Mouse (Mus musculus) limb, embryonic 10.5 days (tissue): ENCODE results near the gene Alg14. TPM values are rescaled to one million over a fixed set of nuclear protein-coding genes. Genes with fewer than 3 reads are reported as not detected.

ENCODE experiments used
- DNase-seq: peaks from one replicate; pipeline ENCODE4 v3.0.0-alpha.2; 2017; ENCODE audit warnings: low spot score
- H3K27ac ChIP-seq: fragments of 300-500 bp; sonication (generic); 2 replicates; pipeline ENCODE4 v1.5.1; 2016; ENCODE audit warnings: mild to moderate bottlenecking
- H3K27me3 ChIP-seq: fragments of 300-500 bp; sonication (generic); 2 replicates; pipeline ENCODE4 v1.6.1; 2016; ENCODE audit warnings: low read depth, mild to moderate bottlenecking; ENCODE audit not compliant: poor library complexity, severe bottlenecking
- H3K36me3 ChIP-seq: fragments of 300-500 bp; sonication (generic); 2 replicates; pipeline ENCODE4 v1.6.1; 2016; ENCODE audit warnings: mild to moderate bottlenecking, moderate library complexity
- H3K4me1 ChIP-seq: fragments of 300-500 bp; sonication (generic); 2 replicates; pipeline ENCODE4 v1.6.1; 2016
- H3K4me3 ChIP-seq: fragments of 300-500 bp; sonication (generic); 2 replicates; pipeline ENCODE4 v1.5.1; 2016; ENCODE audit warnings: mild to moderate bottlenecking, moderate library complexity
- H3K9me3 ChIP-seq: fragments of 300-500 bp; sonication (generic); replicated peaks from 2 replicates; pipeline ENCODE4 v1.6.1; 2016; ENCODE audit warnings: mild to moderate bottlenecking
- WGBS: fragments of 180-500 bp; shearing (Covaris S2); methylation state at CpG from one replicate; pipeline ENCODE4 v1.1.7; 2016; 5-methylcytosine and 5-hydroxymethylcytosine counted together
- polyA plus RNA-seq: library from polyadenylated mRNA; unstranded; fragments of >200 nt; fragmentation: Nextera tagmentation; extraction: Ambion mirVana; gene quantifications from 2 replicates; pipeline ENCODE4 v1.2.1, GENCODE M21; 2016

Alg14 gene
- polyA plus RNA-seq, 1 experiment from 2014 or later = 35.0 TPM

DNA sequence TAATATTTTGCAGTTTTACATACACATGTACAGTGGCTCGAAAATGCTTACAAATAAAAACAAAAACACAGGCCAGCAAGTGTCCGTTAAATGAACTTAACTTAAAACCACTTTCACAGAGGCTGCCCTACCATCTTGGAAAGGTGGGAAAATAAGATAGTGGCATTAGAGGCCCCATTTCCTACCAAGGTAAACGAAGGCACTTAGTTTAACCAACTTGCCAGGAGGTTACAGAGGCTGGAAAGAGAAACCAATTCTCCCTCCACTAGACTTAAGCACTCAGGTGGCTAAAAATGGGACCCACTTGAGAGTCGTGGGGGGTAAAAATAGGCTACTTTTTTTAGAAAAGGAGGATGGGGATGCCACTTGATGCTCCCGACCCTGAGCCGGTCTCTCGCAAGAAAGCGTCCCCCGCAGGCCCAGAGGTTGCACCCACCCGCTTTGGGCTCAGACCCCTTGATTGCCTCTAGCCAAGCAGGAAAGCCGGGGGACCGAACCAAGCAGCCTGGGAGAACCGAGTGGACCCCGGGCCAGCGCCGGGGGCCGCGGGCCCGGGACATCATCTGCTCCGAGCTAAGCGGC, 29.5 kb upstream of the Alg14 start:
- Histone ChIP-seq H3K36me3 (no peaks in the 10 kb centered on the region), H3K4me3 (peak overlapping the region; percentile 80), H3K9me3 (no peaks in the 10 kb centered on the region), H3K4me1 (peaks cover 14% of the 10 kb centered on the region), H3K27me3 (peaks cover 66% of the 10 kb centered on the region), H3K27ac (peak overlapping the region; percentile 82)
- no peak for DNase-seq
- 10% methylated on average over 21 of the region's 21 CpGs for WGBS

DNA sequence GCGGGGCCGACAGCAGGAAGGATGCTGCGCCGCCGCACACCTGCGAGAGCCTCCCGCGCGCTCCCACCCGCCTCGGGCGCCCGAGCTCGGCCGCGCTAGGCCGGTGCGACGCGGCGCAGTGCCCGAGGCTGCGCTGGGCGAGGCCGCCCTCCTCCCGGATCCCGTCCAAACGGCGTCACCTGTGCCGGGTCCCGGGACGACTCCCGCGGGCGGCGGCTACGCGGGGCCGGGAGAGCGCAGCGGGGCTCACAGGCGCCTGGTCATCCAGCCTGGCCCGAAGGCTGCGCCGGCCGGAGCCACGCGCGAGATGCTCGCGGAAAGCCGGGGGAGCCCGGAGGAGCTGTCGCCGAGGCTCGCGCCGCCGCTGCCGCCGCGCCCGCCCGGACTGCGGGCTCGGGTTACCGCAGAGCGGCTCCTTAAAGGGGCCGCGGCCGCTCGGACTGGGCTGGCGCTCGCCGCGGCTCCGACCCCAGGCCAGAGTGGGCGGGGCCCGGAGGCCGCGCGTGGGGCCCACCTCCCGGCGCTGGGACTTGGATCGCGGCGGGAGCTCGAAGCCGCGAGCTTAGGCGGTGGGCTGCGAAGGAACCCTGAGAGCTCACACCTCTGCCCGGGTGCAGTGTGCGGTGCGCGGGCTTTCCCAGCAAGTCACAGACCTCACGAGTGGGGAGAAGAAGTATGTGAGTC, 28.9 kb upstream of the Alg14 start:
- Histone ChIP-seq H3K9me3 (no peaks in the 10 kb centered on the region), H3K4me1 (peaks cover 14% of the 10 kb centered on the region), H3K36me3 (no peaks in the 10 kb centered on the region), H3K4me3 (peak overlapping the region; percentile 80), H3K27me3 (peaks cover 66% of the 10 kb centered on the region), H3K27ac (peak overlapping the region; percentile 82)
- WGBS = under 1% methylated on average over 97 of the region's 97 CpGs
- peak; percentile 81 for DNase-seq

DNA sequence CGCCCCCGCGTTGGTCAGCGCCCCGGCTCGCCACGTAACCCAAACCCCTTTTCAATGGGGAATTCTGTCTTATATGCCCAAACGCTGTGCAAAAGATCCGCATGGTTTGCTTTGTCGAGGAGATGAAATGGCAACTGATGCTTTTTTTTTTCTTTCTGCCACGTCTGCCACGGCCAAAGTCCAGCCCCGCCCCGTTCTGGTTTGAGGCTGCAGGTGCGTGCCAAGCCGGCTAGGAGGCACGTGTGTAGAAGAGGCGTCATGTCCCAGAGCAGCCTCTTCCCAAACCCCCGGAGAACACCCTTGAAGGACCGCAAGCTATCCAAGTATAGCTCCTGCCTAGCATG, 28.4 kb upstream of the Alg14 start:
- no peak for DNase-seq
- no peaks in the 10 kb centered on the region for H3K36me3 ChIP-seq
- 3% methylated on average over 20 of the region's 20 CpGs for WGBS
- H3K4me1 ChIP-seq = peaks cover 14% of the 10 kb centered on the region
- peaks cover 66% of the 10 kb centered on the region for H3K27me3 ChIP-seq
- H3K9me3 ChIP-seq = no peaks in the 10 kb centered on the region
- peak overlapping the region; percentile 80 for H3K4me3 ChIP-seq
- H3K27ac ChIP-seq = peak overlapping the region; percentile 82

DNA sequence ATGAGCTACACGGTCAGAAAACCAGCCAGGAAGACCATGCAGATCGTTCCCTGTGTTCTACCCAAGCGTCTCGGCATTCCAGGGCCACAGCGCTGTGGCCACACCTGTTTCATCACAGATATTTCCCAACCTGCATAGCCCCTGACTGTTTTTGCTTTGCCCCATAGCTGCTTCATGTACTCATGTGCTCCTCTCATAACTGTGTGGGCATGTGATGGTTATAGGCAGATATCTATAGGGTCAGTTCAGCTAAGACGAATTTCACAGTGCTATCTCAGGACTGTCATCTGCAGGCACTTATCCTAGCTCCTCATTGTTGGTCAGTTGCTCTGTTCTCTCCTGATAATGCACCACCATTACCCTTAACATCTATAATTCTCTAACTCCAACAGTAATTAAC, 27.3 kb upstream of the Alg14 start:
- Histone ChIP-seq H3K4me3 (no peak overlapping the region), H3K4me1 (peaks cover 14% of the 10 kb centered on the region), H3K27ac (no peak overlapping the region), H3K9me3 (no peaks in the 10 kb centered on the region), H3K36me3 (no peaks in the 10 kb centered on the region), H3K27me3 (peaks cover 60% of the 10 kb centered on the region)
- 66% methylated on average over 6 of the region's 6 CpGs for WGBS
- DNase-seq = no peak

DNA sequence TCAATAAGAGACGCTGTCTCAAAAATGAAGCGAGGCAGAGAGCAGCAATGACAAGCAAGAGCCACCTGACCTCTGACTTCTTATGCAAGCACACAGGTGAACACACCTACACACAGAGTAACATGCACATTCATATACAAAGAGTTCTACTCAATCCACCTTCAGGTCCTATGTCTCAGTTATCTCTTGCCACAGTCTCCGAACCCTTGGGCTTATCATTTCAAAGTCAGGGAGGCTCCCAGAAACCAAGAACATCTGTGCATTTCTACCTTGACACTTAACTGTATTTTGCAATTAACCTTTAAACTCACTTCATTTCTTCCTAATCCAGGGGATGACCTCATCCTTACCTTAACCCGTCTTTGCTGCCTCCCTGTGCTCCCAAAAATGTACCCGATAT, 24.3 kb upstream of the Alg14 start:
- DNase-seq = no peak
- Histone ChIP-seq H3K4me1 (peaks cover 10% of the 10 kb centered on the region), H3K9me3 (no peaks in the 10 kb centered on the region), H3K4me3 (no peak overlapping the region), H3K36me3 (no peaks in the 10 kb centered on the region), H3K27me3 (peaks cover 30% of the 10 kb centered on the region), H3K27ac (no peak overlapping the region)
- 78% methylated on average over 5 of the region's 5 CpGs for WGBS

DNA sequence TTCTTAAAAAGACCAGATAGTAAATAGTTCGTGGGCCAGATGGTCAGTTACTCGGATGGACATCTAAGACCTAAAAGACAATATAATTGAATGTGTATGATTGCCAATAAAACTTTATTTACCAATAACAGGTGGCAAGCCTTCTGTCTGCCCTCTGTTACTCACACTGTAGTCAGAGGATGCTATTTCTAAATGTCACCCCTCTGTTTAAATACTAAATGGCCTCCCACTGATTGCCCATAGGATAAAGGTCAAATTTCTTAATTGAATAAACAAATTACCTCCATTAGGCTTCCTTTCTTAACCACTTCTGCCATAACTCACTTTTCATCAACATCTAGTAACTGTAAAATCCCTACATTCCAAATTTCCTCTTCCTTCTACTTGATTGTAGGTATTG, 19.0 kb upstream of the Alg14 start:
- no peaks in the 10 kb centered on the region for H3K4me1 ChIP-seq
- no peak overlapping the region for H3K4me3 ChIP-seq
- 79% methylated on average over 2 of the region's 2 CpGs for WGBS
- no peaks in the 10 kb centered on the region for H3K9me3 ChIP-seq
- H3K27ac ChIP-seq = no peak overlapping the region
- DNase-seq = no peak
- no peaks in the 10 kb centered on the region for H3K36me3 ChIP-seq
- no peaks in the 10 kb centered on the region for H3K27me3 ChIP-seq

DNA sequence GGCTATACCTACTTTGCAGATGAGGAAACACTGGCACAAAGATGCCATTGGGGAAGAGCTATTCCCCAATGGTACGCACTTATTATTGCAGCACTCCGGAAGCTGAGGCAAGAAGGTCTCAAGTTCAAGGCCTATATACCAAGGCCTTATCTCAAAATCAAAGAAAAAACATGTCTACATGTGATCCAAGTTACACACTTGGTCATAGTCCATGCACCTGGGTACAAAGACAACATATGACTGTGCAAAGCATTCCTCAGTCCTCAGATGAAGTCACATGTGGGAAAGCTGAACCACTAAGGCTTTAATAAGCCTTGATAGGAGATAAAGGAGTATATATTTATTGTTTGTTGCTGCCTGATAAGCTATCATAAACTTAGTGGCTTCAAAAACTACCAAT, 17.6 kb upstream of the Alg14 start:
- no peaks in the 10 kb centered on the region for H3K4me1 ChIP-seq
- 88% methylated on average over 2 of the region's 2 CpGs for WGBS
- no peak for DNase-seq
- no peak overlapping the region for H3K27ac ChIP-seq
- no peak overlapping the region for H3K4me3 ChIP-seq
- H3K9me3 ChIP-seq = no peaks in the 10 kb centered on the region
- H3K36me3 ChIP-seq = no peaks in the 10 kb centered on the region
- no peaks in the 10 kb centered on the region for H3K27me3 ChIP-seq

DNA sequence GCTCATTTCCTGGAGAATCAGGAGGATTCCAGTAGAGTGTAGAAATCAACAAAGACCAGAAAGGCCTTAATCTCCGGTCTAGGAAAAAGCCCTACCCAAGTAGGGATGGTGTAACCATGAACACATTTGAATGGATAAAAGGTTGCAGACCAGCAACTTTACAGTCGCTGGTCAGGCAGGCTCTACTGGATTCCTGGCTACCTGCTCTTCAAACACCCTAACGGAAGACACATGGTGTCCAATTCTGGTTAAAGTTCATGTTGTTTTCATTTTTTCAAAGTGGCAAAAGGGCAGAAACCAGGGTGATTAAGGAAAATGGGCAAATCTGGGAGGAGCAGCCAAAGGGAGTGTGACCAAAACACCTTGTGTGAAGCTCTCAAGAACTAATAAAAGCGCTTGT, 14.6 kb upstream of the Alg14 start:
- no peaks in the 10 kb centered on the region for H3K4me1 ChIP-seq
- DNase-seq = no peak
- H3K9me3 ChIP-seq = no peaks in the 10 kb centered on the region
- no peak overlapping the region for H3K4me3 ChIP-seq
- no peaks in the 10 kb centered on the region for H3K36me3 ChIP-seq
- no peaks in the 10 kb centered on the region for H3K27me3 ChIP-seq
- no peak overlapping the region for H3K27ac ChIP-seq
- WGBS = 80% methylated on average over 4 of the region's 4 CpGs

DNA sequence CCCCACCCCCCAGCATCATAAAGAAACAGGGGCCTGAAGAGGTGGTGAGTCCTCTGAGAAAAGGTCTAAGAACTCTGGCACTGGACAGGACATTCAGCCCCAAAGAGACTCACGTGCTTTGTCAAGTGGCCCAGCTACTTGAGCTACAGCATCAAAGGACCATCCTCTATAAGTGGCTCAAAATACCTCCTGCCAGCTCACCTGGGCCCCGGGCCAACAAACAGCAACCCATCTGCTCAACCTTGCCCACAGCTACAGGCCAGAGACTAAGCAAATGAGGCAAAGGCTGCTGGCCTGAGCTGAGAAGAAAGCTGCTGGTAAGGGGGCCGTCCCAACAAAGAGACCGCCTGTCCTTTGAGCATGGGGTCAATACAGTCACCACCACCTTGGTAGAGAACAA, 14.0 kb upstream of the Alg14 start:
- H3K27me3 ChIP-seq = no peaks in the 10 kb centered on the region
- 84% methylated on average over 4 of the region's 4 CpGs for WGBS
- no peak for DNase-seq

DNA sequence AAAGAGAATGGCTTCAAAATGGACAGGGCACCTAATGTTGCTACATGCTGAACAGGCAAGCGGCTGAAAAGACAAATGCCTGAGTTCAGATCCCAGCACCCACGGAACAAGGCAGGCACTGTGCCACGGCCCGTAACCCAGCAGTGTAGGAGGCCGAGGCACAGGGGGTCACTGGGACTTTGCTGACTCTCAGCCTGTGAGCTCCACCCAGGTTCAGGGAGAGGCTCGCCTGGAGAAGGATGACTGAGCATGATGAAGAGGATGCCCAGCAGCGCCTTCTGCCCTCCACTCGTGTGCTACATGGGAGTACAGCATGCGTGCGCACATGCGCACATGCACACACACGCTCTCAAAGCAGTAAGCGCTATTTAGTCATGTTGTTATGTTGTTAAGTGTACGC, 11.9 kb upstream of the Alg14 start:
- no peaks in the 10 kb centered on the region for H3K4me1 ChIP-seq
- no peaks in the 10 kb centered on the region for H3K36me3 ChIP-seq
- H3K27me3 ChIP-seq = no peaks in the 10 kb centered on the region
- H3K27ac ChIP-seq = no peak overlapping the region
- H3K9me3 ChIP-seq = no peaks in the 10 kb centered on the region
- WGBS = 91% methylated on average over 14 of the region's 14 CpGs
- DNase-seq = no peak
- no peak overlapping the region for H3K4me3 ChIP-seq

More for the DNA sequence above, 14.0 kb upstream of the Alg14 start:
- H3K4me3 ChIP-seq = no peak overlapping the region
- no peaks in the 10 kb centered on the region for H3K36me3 ChIP-seq
- no peaks in the 10 kb centered on the region for H3K9me3 ChIP-seq
- H3K4me1 ChIP-seq = no peaks in the 10 kb centered on the region
- no peak overlapping the region for H3K27ac ChIP-seq

DNA sequence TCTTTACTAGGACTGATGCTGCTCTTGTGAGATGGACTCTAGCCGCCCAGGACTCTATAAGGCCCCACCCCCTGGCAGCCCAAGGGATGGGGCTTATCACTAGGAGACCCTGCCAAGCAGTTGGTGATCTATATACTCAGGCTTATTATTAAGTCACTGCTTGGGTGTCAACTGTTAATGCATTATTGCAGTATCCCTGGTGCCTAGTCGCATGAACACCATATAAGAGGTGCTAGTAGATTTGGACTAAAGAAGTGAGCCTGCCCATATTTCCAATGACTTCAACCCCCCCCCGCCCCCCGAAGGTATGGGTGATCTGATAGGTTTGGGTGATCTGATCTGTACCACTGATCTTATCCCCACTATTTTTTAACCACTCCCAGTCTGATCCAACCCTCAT, 8.6 kb upstream of the Alg14 start, which contains the start of gene Tmem56:
Gene Tmem56 (minus strand): TSS at position 101 of the 400 bp plus-strand sequence.
- Histone ChIP-seq H3K36me3 (no peaks in the 10 kb centered on the region), H3K27ac (no peak within 1 kb of the TSS), H3K9me3 (no peaks in the 10 kb centered on the region), H3K4me1 (no peaks in the 10 kb centered on the region), H3K4me3 (no peak within 1 kb of the TSS), H3K27me3 (no peaks in the 10 kb centered on the region)
- 88% methylated on average over 4 of the region's 4 CpGs for WGBS
- DNase-seq = peak; percentile 2

DNA sequence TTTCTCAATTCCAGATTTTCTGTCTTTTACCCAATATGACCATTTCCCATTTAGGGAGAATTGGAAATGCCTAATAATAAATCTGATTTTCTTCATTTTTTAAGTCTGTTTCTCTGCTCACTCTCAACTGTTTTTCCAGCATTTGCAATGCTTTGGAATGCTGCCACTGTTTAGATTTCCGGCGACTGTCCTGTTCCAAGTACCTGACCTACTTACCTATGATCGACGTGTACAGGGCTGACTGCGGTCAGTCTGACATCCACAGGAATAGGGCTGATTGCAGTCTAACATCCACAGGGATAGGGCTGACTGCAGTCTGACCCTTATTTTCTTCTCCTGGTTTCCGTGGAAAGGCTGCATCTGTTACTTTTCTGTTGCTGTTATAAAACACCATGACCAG, 6.4 kb upstream of the Alg14 start:
- Histone ChIP-seq H3K36me3 (no peaks in the 10 kb centered on the region), H3K9me3 (no peaks in the 10 kb centered on the region), H3K4me3 (no peak overlapping the region), H3K27ac (no peak overlapping the region), H3K27me3 (no peaks in the 10 kb centered on the region), H3K4me1 (no peaks in the 10 kb centered on the region)
- 94% methylated on average over 6 of the region's 6 CpGs for WGBS
- DNase-seq = no peak

DNA sequence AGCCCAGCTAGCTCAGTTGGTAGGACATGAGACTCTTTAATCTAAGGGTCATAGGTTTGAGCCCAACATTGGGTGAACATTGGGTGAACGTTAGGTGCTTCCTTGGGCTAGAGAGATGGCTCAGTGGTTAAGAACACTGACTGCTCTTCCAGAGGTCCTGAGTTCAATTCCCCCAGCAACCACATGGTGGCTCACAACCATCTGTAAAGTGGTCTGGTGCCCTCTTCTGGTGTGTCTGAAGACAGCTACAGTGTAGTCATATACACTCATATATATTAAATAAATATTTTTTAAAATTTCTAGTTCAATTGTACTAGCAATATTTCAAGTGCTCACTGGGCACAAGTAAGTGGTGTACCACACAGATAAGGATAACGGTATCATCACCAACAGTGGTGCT, 4.4 kb upstream of the Alg14 start:
- Histone ChIP-seq H3K9me3 (no peaks in the 10 kb centered on the region), H3K36me3 (no peaks in the 10 kb centered on the region), H3K4me1 (peaks cover 6% of the 10 kb centered on the region), H3K27ac (no peak overlapping the region), H3K4me3 (no peak overlapping the region), H3K27me3 (no peaks in the 10 kb centered on the region)
- no peak for DNase-seq
- 94% methylated on average over 2 of the region's 2 CpGs for WGBS

DNA sequence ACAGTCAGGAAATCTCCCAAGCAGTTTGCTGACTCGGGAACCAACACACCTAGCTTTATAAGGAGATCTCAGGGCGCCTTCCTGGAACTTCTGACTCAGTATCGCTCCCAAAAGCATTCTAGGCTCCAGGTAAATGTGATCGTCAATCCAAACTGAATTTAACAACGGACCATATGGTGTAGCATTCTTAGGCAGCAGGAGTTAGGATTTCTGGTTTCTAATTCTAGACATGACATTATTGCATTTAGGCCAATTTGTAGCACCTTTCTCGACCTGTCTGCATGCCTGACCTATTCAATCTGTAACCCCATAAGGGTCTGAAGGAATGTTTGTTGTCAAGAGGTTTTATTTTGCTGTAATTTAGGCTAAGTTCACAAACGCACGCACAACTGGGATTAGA, 892 bp upstream of the Alg14 start:
- no peak for DNase-seq
- H3K36me3 ChIP-seq = no peaks in the 10 kb centered on the region
- 79% methylated on average over 8 of the region's 8 CpGs for WGBS
- H3K9me3 ChIP-seq = no peaks in the 10 kb centered on the region
- peak overlapping the region; percentile 70 for H3K4me3 ChIP-seq
- H3K4me1 ChIP-seq = peaks cover 6% of the 10 kb centered on the region
- no peaks in the 10 kb centered on the region for H3K27me3 ChIP-seq
- peak overlapping the region; percentile 90 for H3K27ac ChIP-seq
